Mouse (Mus musculus) effector memory CD4-positive, alpha-beta T cell, adult 5 months (primary cell): ENCODE results near the gene Ada. TPM values are rescaled to one million over a fixed set of nuclear protein-coding genes. Genes with fewer than 3 reads are reported as not detected.

Experiments used
- polyA plus RNA-seq: library from polyadenylated mRNA; unstranded; fragments of 100-300 nt; shearing (Covaris generic); gene quantifications from one replicate; pipeline ENCODE4 v1.2.1, GENCODE M21; 2017

Gene Ada
- polyA plus RNA-seq, result 2.4 TPM

DNA sequence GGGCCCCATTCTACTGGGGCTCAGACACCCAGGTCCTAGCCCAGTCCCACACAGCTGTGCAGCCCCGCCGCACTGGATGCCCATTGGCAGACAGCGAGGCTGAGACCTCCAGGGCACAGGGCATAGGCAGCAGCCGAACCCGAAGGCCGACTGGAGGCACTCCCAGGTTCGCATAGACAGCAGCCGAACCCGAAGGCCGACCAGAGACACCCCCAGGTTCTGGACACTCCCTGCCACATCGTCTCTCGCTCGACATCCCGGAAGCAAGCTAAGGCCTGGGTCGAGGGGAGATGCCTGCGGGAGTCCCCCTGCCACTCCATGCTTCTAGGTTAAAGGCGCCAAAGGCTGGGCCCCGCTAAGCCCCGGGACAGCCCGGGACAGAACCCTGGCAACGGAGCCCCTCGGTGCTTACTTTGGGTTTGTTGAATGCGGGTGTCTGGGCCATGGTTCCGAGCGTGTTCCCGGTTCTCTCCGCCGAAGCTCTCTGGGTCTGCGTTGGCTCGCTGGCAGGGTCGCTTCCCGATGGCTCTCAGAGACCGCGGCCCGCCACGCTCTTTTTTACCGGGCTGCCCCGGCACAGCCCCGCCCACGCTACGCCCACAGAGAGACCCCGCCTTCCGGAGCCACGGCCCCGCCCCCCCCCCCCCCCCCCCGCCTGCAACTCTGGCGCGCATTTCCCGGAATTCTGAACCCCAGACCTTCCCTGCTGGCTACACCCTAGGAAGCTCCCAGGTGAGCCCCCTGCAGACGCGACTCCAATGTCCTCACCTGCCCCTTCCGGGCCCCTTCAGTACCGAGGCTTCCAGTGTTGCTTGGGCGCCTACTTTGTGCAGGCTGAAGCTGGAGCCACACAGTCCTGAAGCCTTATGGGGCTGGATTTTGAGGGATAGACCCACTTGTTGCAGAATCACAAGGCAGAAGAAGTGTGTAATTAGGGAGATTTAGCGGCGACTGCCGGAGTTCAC, at the start of gene Ada:
Gene Ada (minus strand): TSS at position 593 of the 965 bp plus-strand sequence.

Other genes with a start within 250 kb of the Ada start
- gene Hnf4a, start 243.4 kb downstream of the Ada start, polyA plus RNA-seq, result not detected
- gene Ttpal, start 147.9 kb downstream of the Ada start, polyA plus RNA-seq, result 44.4 TPM
- 507 TPM for gene Serinc3, start 105.1 kb downstream of the Ada start, polyA plus RNA-seq
- 3.5 TPM for gene Pkig, start 91.9 kb downstream of the Ada start, polyA plus RNA-seq
- gene Ccn5, start 70.6 kb upstream of the Ada start, polyA plus RNA-seq, result not detected
- gene Kcnk15, start 103.4 kb upstream of the Ada start, polyA plus RNA-seq, result not detected
- not detected for gene Rims4, start 168.4 kb upstream of the Ada start, polyA plus RNA-seq
- gene Ywhab, start 244.7 kb upstream of the Ada start, polyA plus RNA-seq, result 131 TPM